Mouse (Mus musculus) adrenal gland, postnatal 0 days (tissue): ENCODE data around the gene Dolpp1. TPM values are rescaled to one million over a fixed set of nuclear protein-coding genes. Genes with fewer than 3 reads are reported as not detected.

Experiments
- microRNA-seq: library from miRNA; unstranded; fragments of <30 nt; microRNA quantifications from one replicate; pipeline ENCODE4, GENCODE M21; 2016; ENCODE audit warnings: borderline replicate concordance; ENCODE audit not compliant: insufficient number of aligned reads
- polyA plus RNA-seq: library from polyadenylated mRNA; unstranded; fragments of >200 nt; fragmentation: Nextera tagmentation; extraction: Ambion mirVana; gene quantifications from 2 replicates; pipeline ENCODE4 v1.2.1, GENCODE M21; 2015

The Dolpp1 gene
- polyA plus RNA-seq = 17.3 and 17.9 TPM in 2 replicates

DNA sequence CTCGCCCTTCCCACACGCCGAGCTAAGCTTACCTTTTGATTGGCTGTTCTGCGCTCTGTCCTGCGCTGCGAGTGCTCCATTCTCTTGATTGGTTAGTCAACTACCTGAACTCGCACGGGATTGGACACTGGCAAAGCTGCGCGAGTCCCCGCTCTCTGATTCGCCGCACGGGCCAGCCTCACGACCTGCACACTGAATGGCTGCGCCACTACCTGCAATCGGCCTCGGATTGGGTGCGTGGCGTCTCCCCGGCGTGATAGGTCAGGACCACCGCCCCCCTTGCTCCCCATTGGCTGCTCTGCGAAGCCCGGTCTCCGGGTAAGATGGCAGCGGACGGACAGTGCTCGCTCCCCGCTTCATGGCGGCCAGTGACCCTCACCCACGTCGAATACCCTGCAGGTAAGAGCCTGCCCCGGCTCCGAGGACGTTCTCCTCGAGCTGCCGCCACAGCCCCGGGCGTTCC lies at the start of gene Dolpp1:
Gene Dolpp1, plus strand, starts transcription at position 141 of the 463 bp plus-strand sequence.

DNA sequence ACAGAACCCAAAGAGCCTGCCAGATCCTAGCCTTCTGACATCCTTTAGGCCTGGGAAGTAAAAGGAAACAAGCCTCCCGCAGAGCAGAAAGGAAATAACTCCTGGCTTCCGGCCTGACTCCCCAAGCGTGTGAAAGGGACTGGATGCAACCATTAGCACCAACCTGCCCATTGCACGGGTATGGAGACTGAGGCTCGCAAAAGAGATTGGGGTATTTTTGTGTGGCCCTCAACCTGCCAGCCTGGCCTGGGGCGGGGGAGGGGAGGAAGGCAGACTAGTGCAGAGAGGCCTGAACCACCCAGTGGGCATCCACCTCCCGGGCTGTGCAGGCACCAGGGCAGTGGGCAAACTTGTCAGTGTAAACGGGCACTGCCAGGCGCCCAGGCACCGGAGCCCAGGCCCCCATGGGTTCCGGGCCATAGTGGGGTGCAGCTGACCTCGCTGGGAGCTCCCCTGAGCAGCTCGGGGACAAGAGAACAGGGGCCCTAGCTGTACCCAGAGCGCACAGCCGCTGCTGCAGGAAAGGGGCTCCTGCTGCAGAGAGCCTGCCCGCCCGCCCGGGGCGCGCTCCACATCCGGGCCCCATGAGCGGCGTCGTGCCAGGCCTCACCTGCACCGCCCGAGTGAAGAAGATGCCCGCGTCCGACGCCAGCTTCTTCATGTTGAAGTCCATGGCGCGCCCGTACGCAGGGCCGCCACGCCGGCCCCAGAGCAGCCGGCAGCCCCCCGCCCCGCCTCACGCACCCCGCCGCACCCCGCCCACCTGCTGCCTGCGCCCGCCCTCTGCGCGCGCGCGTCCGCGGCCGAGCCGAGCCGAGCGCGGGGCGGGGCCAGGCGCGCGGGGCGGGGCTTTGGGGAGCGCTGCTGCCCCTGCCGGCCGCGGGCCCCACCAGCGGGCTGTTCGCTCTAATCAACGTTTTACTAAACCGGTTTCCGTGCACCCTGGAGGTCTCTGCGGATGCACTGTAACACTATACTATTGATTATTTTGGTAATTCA lies 33.2 kb upstream of the Dolpp1 start, which contains the start of gene Sh3glb2:
Gene Sh3glb2, minus strand, starts transcription at position 805 of the 999 bp plus-strand sequence.

GRCm38 (mm10) chr2:30363773-30364650 lies 28.0 kb upstream of the Dolpp1 start, which contains the start of gene Miga2:
Gene Miga2, plus strand, starts transcription at chr2:30364233.

DNA sequence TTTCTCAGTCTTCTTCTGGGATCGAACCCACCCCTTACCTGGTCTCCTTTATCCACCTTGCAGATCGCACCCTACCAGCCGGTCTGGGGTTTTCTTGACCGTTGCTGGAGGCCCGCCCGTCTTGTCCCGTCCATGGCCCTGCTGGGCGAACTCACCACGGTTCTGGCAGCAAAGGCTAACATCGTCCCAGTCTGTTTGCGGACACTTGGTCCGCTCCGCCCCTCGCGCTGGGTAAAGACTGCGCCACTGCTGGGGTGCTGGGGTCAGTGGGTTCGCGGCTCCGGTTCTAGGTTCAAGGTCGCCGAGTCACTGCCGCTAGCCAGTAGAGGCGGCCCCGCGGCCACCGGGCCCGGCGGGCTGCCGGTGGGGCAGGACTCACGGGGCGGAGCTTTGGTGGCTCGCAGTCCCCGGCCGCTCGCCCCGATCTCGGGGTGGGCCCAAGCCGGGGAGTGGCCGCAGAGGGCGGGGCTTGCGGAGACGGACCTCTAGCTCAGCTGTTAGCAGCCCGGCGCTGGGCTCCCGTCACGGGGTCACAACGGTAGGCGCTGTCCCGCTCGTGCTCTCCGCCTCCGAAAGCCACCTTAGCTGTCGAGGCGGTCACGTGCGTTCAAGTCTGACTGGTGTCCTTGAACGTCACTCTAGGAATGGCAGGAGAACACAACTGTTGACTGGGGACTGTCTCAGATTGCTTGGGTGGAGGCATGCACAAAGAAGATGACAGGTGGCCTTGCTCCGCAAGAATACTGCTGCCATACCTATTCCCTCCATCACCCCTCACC lies 23.3 kb downstream of the Dolpp1 start, which contains the start of gene Crat:
Gene Crat, minus strand, starts transcription at position 657 of the 779 bp plus-strand sequence.

GRCm38 (mm10) chr2:30415936-30416648 lies 24.0 kb downstream of the Dolpp1 start, which contains the start of gene Ptpa:
Gene Ptpa, plus strand, starts transcription at chr2:30416039.

Small RNA genes lying within 50 kb of the gene (microRNA-seq; reads per million reads assigned to microRNA genes)
- gene Gm47292 = not detected

Other genes with a start within 250 kb of the Dolpp1 start
- gene Endog, start 220.8 kb upstream of the Dolpp1 start, polyA plus RNA-seq = 29.2 and 38.9 TPM in 2 replicates
- 25.1 and 32.0 TPM in 2 replicates for gene Spout1, start 213.8 kb upstream of the Dolpp1 start, polyA plus RNA-seq
- 7.2 and 12.4 TPM in 2 replicates for gene Kyat1, start 186.4 kb upstream of the Dolpp1 start, polyA plus RNA-seq
- 31.8 and 34.7 TPM in 2 replicates for gene Lrrc8a, start 154.5 kb upstream of the Dolpp1 start, polyA plus RNA-seq
- gene Gm28035, start 151.7 kb upstream of the Dolpp1 start, polyA plus RNA-seq = 0.11 and 0.12 TPM in 2 replicates
- 7.4 and 9.5 TPM in 2 replicates for gene Phyhd1, start 126.1 kb upstream of the Dolpp1 start, polyA plus RNA-seq
- gene Gm28038, start 111.2 kb upstream of the Dolpp1 start, polyA plus RNA-seq = not detected in 2 replicates
- gene Dolk, start 105.9 kb upstream of the Dolpp1 start, polyA plus RNA-seq = 23.1 and 40.6 TPM in 2 replicates
- gene Nup188, start 105.9 kb upstream of the Dolpp1 start, polyA plus RNA-seq = 16.5 and 23.9 TPM in 2 replicates
- 64.0 and 93.0 TPM in 2 replicates for gene Sh3glb2, start 32.9 kb upstream of the Dolpp1 start, polyA plus RNA-seq
- gene Miga2, start 28.0 kb upstream of the Dolpp1 start, polyA plus RNA-seq = 8.7 and 17.0 TPM in 2 replicates
- gene Crat, start 23.6 kb downstream of the Dolpp1 start, polyA plus RNA-seq = 27.0 and 27.9 TPM in 2 replicates
- gene Ptpa, start 23.8 kb downstream of the Dolpp1 start, polyA plus RNA-seq = 90.2 and 99.4 TPM in 2 replicates
- gene Ier5l, start 82.0 kb downstream of the Dolpp1 start, polyA plus RNA-seq = 5.2 and 5.4 TPM in 2 replicates
- gene Cstad, start 202.8 kb downstream of the Dolpp1 start, polyA plus RNA-seq = 2.5 and 3.7 TPM in 2 replicates